ENCODE assay signal across 8 mouse cellular contexts in genomic region chr19:23056851-23057707, GRCm38 (mm10).
DNase-seq lines count a peak whose midpoint lies in the region; ATAC-seq and TF ChIP-seq lines count a peak whose summit lies in the region.

No protein-coding gene starts in this region.

- DNase-seq in cerebellum, adult 8-10 months = peak; percentile 66
- DNase-seq in heart, postnatal 36 days = peak; percentile 83 to 87
- peak; percentile 77 to 86 for DNase-seq in kidney, postnatal 4 days
- DNase-seq in liver, embryonic 13.5 days = no peak
- peak; percentile 67 for DNase-seq in neural tube, embryonic 10.5 days (ENCODE audit: extremely low spot score, low spot score)

- TF ChIP-seq EP300 in ES-Bruce4 (IDR thresholded peaks at IDR 0.05; ENCODE audit: insufficient read depth, low read depth, low read length) = no peak

- peaks cover 6% of the 10 kb centered on the region; the same call in 1 of the 2 replicates for H3K36me3 ChIP-seq in ES-Bruce4 (ENCODE audit: control insufficient read depth, insufficient read depth, low read length, poor library complexity, severe bottlenecking)
- H3K36me3 ChIP-seq in liver, embryonic 13.5 days = no peaks in the 10 kb centered on the region
- no peaks in the 10 kb centered on the region for H3K36me3 ChIP-seq in testis, adult 2 months (ENCODE audit: control insufficient read depth, insufficient read depth, low read length)

- intact Hi-C loops in heart, postnatal 36 days (cut with DNase I) = loop anchor here (1.0 to 2.0 kb wide), 3 partner anchors 34 to 140 kb away; no protein-coding TSS in a partner anchor

- no peak for TF ChIP-seq CTCF in ES-Bruce4 (IDR thresholded peaks at IDR 0.05; ENCODE audit: low read depth, low read length)
- TF ChIP-seq CTCF in testis, adult 2 months (IDR thresholded peaks at IDR 0.05; ENCODE audit: control insufficient read depth, insufficient read depth, insufficient replicate concordance, low read depth, low read length) = no peak

- peak overlapping the region; percentile 43 for H3K4me3 ChIP-seq in ES-Bruce4 (ENCODE audit: low read depth, low read length)
- peak overlapping the region; percentile 31 for H3K4me3 ChIP-seq in liver, embryonic 13.5 days (replicated peaks)
- peak overlapping the region; percentile 7 for H3K4me3 ChIP-seq in testis, adult 2 months (ENCODE audit: control insufficient read depth, low read depth, low read length)

- peaks cover 2% of the 10 kb centered on the region for H3K4me1 ChIP-seq in ES-Bruce4 (ENCODE audit: control insufficient read depth, insufficient read depth, low read length)
- H3K4me1 ChIP-seq in liver, embryonic 13.5 days (replicated peaks) = peaks cover 10% of the 10 kb centered on the region
- H3K4me1 ChIP-seq in testis, adult 2 months (ENCODE audit: control insufficient read depth, insufficient read depth, low read length) = peaks cover 9% of the 10 kb centered on the region

- H3K27me3 ChIP-seq in ES-Bruce4 (ENCODE audit: control insufficient read depth, insufficient read depth, low read length, poor library complexity, severe bottlenecking) = no peaks in the 10 kb centered on the region
- no peaks in the 10 kb centered on the region for H3K27me3 ChIP-seq in liver, embryonic 13.5 days
- no peaks in the 10 kb centered on the region for H3K27me3 ChIP-seq in testis, adult 2 months (ENCODE audit: control insufficient read depth, insufficient read depth, low read length)

- peak; percentile 74 for ATAC-seq in frontal cortex, adult (ENCODE audit: low TSS enrichment)
- peak; percentile 53; the same call in 1 of the 2 replicates for ATAC-seq in liver, embryonic 13.5 days (ENCODE audit: low read depth)

- no peaks in the 10 kb centered on the region for H3K9me3 ChIP-seq in ES-Bruce4 (replicated peaks; ENCODE audit: control insufficient read depth, insufficient read depth, low read length, poor library complexity, severe bottlenecking)
- no peaks in the 10 kb centered on the region for H3K9me3 ChIP-seq in liver, embryonic 13.5 days (replicated peaks)

- 2% methylated on average over 32 of the region's 32 CpGs for WGBS in liver, embryonic 13.5 days (ENCODE audit: insufficient replicate concordance)

- TF ChIP-seq POLR2A in ES-Bruce4 (IDR thresholded peaks at IDR 0.05; ENCODE audit: insufficient read depth, low read length) = no peak
- TF ChIP-seq POLR2A in testis, adult 2 months (IDR thresholded peaks at IDR 0.05; ENCODE audit: control insufficient read depth, low read depth, low read length) = 0 out of 2 replicates have a peak, but pooled peaks have one; percentile 32

- H3K27ac ChIP-seq in ES-Bruce4 (ENCODE audit: insufficient read depth, low read length) = peak overlapping the region; percentile 97
- no peak overlapping the region for H3K27ac ChIP-seq in liver, embryonic 13.5 days
- peak overlapping the region; percentile 90 for H3K27ac ChIP-seq in testis, adult 2 months (ENCODE audit: control insufficient read depth, insufficient read depth, low read depth, low read length)

- H3K9ac ChIP-seq in ES-Bruce4 (ENCODE audit: low read depth, poor library complexity, severe bottlenecking) = peak overlapping the region; percentile 36
- H3K9ac ChIP-seq in liver, embryonic 13.5 days = peak overlapping the region; percentile 27; the same call in 1 of the 2 replicates

- H3K4me2 ChIP-seq in liver, embryonic 13.5 days = peak overlapping the region; percentile 59
